Mouse (Mus musculus) MEL (cell line): Measurements from ENCODE around the gene Itk. TPM values are rescaled to one million over a fixed set of nuclear protein-coding genes. Genes with fewer than 3 reads are reported as not detected.

Experiments used
- DNase-seq: peaks from one replicate; pipeline ENCODE4 v3.0.0; 2011; ENCODE audit warnings: low read depth, low spot score
- H3K27ac ChIP-seq: 2 replicates; pipeline ENCODE4 v1.5.1; 2012; ENCODE audit warnings: low read depth, mild to moderate bottlenecking, control low read depth, low read length, moderate library complexity; ENCODE audit not compliant: control insufficient read depth
- H3K27me3 ChIP-seq, 2 experiments: fragments of 150-350 bp in 1 of 2; sonication (generic) in 1 of 2; 2 replicates each; pipeline ENCODE4 v1.6.1; 2012; ENCODE audit warnings: low read length in 2 of 2, mild to moderate bottlenecking in 2 of 2, improper control_type of control experiment in 1 of 2, moderate library complexity in 1 of 2; ENCODE audit not compliant: insufficient read depth in 2 of 2, control insufficient read depth in 1 of 2
- H3K36me3 ChIP-seq, 2 experiments: 2 replicates each; pipeline ENCODE4 v1.6.1; 2012 to 2014; ENCODE audit warnings: low read length in 2 of 2, improper control_type of control experiment in 1 of 2, inconsistent platforms in 1 of 2, mild to moderate bottlenecking in 1 of 2; ENCODE audit not compliant: insufficient read depth in 2 of 2, control insufficient read depth in 1 of 2
- H3K4me1 ChIP-seq, 2 experiments: fragments of 150-350 bp in 1 of 2; sonication (generic) in 1 of 2; 2 replicates each; pipeline ENCODE4 v1.6.1; 2012; ENCODE audit warnings: low read length in 2 of 2, improper control_type of control experiment in 1 of 2, mild to moderate bottlenecking in 1 of 2; ENCODE audit not compliant: insufficient read depth in 2 of 2, control insufficient read depth in 1 of 2
- H3K4me3 ChIP-seq, 2 experiments: fragments of 150-350 bp in 1 of 2; sonication (generic) in 1 of 2; 2 replicates each; pipeline ENCODE4 v1.5.1; 2012; ENCODE audit warnings: low read depth in 2 of 2, low read length in 2 of 2, mild to moderate bottlenecking in 2 of 2, moderate library complexity in 2 of 2, control low read depth in 1 of 2, improper control_type of control experiment in 1 of 2; ENCODE audit not compliant: control insufficient read depth in 1 of 2, insufficient read depth in 1 of 2
- H3K79me2 ChIP-seq: 2 replicates; pipeline ENCODE4 v1.6.1; 2012; ENCODE audit warnings: mild to moderate bottlenecking, low read length, moderate library complexity; ENCODE audit not compliant: control insufficient read depth, poor library complexity, insufficient read depth
- H3K9ac ChIP-seq: 2 replicates; pipeline ENCODE4 v1.6.1; 2012; ENCODE audit warnings: low read depth, mild to moderate bottlenecking, control low read depth, low read length, moderate library complexity; ENCODE audit not compliant: control insufficient read depth, poor library complexity, severe bottlenecking
- H3K9me3 ChIP-seq: fragments of 150-350 bp; sonication (generic); replicated peaks from 2 replicates; pipeline ENCODE4 v1.6.1; 2012; ENCODE audit warnings: mild to moderate bottlenecking, low read length, improper control_type of control experiment, moderate library complexity; ENCODE audit not compliant: insufficient read depth
- E2F4 ChIP-seq: IDR thresholded peaks from 2 replicates; pipeline ENCODE4 v1.6.1; 2011; ENCODE audit warnings: low read depth, low read length, improper control_type of control experiment, borderline replicate concordance
- EP300 ChIP-seq, 2 experiments: IDR thresholded peaks; 2 replicates each; pipeline ENCODE4 v1.6.1; 2011; ENCODE audit warnings: improper control_type of control experiment in 2 of 2, low read length in 2 of 2, low read depth in 1 of 2, mild to moderate bottlenecking in 1 of 2
- ETS1 ChIP-seq: IDR thresholded peaks from 2 replicates; pipeline ENCODE4 v1.6.1; 2012; ENCODE audit warnings: low read depth, mild to moderate bottlenecking, inconsistent platforms, low read length, improper control_type of control experiment, moderate library complexity
- GABPA ChIP-seq: IDR thresholded peaks from 2 replicates; pipeline ENCODE4 v1.6.1; 2012; ENCODE audit warnings: low read depth, mild to moderate bottlenecking, inconsistent platforms, low read length, improper control_type of control experiment, moderate library complexity
- GATA1 ChIP-seq: IDR thresholded peaks from 2 replicates; pipeline ENCODE4 v1.6.1; 2011; ENCODE audit warnings: low read depth, low read length, improper control_type of control experiment
- HCFC1 ChIP-seq: IDR thresholded peaks from 2 replicates; pipeline ENCODE4 v1.6.1; 2012; ENCODE audit warnings: low read depth, mild to moderate bottlenecking, inconsistent platforms, low read length, improper control_type of control experiment, moderate library complexity
- JUND ChIP-seq: IDR thresholded peaks from 2 replicates; pipeline ENCODE4 v1.6.1; 2011; ENCODE audit warnings: low read depth, mild to moderate bottlenecking, improper control_type of control experiment, low read length
- KAT2A ChIP-seq: conservative IDR thresholded peaks from 2 replicates; pipeline ENCODE4 v1.6.1; 2012; ENCODE audit warnings: low read depth, low read length, improper control_type of control experiment, inconsistent platforms
- MAFK ChIP-seq: IDR thresholded peaks from 2 replicates; pipeline ENCODE4 v1.6.1; 2011; ENCODE audit warnings: low read depth, mild to moderate bottlenecking, low read length, improper control_type of control experiment, borderline replicate concordance
- MAX ChIP-seq: IDR thresholded peaks from 2 replicates; pipeline ENCODE4 v1.6.1; 2011; ENCODE audit warnings: low read length, improper control_type of control experiment
- MAZ ChIP-seq: IDR thresholded peaks from 2 replicates; pipeline ENCODE4 v1.6.1; 2012; ENCODE audit warnings: low read depth, mild to moderate bottlenecking, inconsistent platforms, low read length, improper control_type of control experiment
- MXI1 ChIP-seq: IDR thresholded peaks from 2 replicates; pipeline ENCODE4 v1.6.1; 2011; ENCODE audit warnings: mild to moderate bottlenecking, low read depth, low read length, improper control_type of control experiment
- MYB ChIP-seq: IDR thresholded peaks from 2 replicates; pipeline ENCODE4 v1.6.1; 2011; ENCODE audit warnings: mild to moderate bottlenecking, low read depth, low read length, improper control_type of control experiment
- MYC ChIP-seq: IDR thresholded peaks from 2 replicates; pipeline ENCODE4 v1.6.1; 2011; ENCODE audit warnings: low read depth, mild to moderate bottlenecking, low read length, improper control_type of control experiment, moderate library complexity
- NELFE ChIP-seq: IDR thresholded peaks from 2 replicates; pipeline ENCODE4 v1.6.1; 2011; ENCODE audit warnings: low read depth, low read length, improper control_type of control experiment
- RCOR1 ChIP-seq: IDR thresholded peaks from 2 replicates; pipeline ENCODE4 v1.6.1; 2012; ENCODE audit warnings: low read depth, mild to moderate bottlenecking, inconsistent platforms, low read length, improper control_type of control experiment
- SIN3A ChIP-seq: IDR thresholded peaks from 2 replicates; pipeline ENCODE4 v1.6.1; 2012; ENCODE audit warnings: low read length, improper control_type of control experiment, inconsistent platforms
- TBP ChIP-seq: IDR thresholded peaks from 2 replicates; pipeline ENCODE4 v1.8.0; 2011; ENCODE audit warnings: low read depth, low read length, improper control_type of control experiment
- TCF12 ChIP-seq: IDR thresholded peaks from 2 replicates; pipeline ENCODE4 v1.6.1; 2014; ENCODE audit warnings: low read depth, mild to moderate bottlenecking, inconsistent platforms, low read length, improper control_type of control experiment, moderate library complexity
- UBTF ChIP-seq: IDR thresholded peaks from 2 replicates; pipeline ENCODE4 v1.6.1; 2012; ENCODE audit warnings: low read depth, mild to moderate bottlenecking, inconsistent platforms, low read length, improper control_type of control experiment, moderate library complexity, borderline replicate concordance; ENCODE audit not compliant: insufficient read depth
- USF1 ChIP-seq: IDR thresholded peaks from 2 replicates; pipeline ENCODE4 v1.6.1; 2014; ENCODE audit warnings: low read depth, mild to moderate bottlenecking, inconsistent platforms, low read length, improper control_type of control experiment, moderate library complexity
- USF2 ChIP-seq, 2 experiments: IDR thresholded peaks; 2 replicates each; pipeline ENCODE4 v1.6.1; 2011 to 2012; ENCODE audit warnings: improper control_type of control experiment in 2 of 2, low read length in 2 of 2, borderline replicate concordance in 1 of 2, inconsistent platforms in 1 of 2, low read depth in 1 of 2, mild to moderate bottlenecking in 1 of 2; ENCODE audit not compliant: insufficient read depth in 1 of 2
- ZKSCAN1 ChIP-seq: IDR thresholded peaks from 2 replicates; pipeline ENCODE4 v1.6.1; 2012; ENCODE audit warnings: low read depth, mild to moderate bottlenecking, inconsistent platforms, low read length, improper control_type of control experiment, moderate library complexity
- polyA plus RNA-seq, 2 experiments: library from polyadenylated mRNA; stranded (reverse) in 1 of 2; unstranded in 1 of 2; fragments of >175 nt in 1 of 2; fragments of >200 nt in 1 of 2; gene quantifications; 2 replicates each; pipeline versions ENCODE4 v1.2.1 to v1.2.4; 2012; ENCODE audit warnings: low replicate concordance in 2 of 2, low read depth in 1 of 2; ENCODE audit not compliant: insufficient read length in 2 of 2, insufficient read depth in 1 of 2, missing spikeins in 1 of 2
- total RNA-seq: library from RNA; depleted of rRNA; stranded (reverse); fragments of 300-350 nt; gene quantifications from 2 replicates; pipeline ENCODE4 v1.2.3, GENCODE M21; 2012; rRNA removed

Gene Itk
- not detected in 2 replicates for total RNA-seq
- not detected for polyA plus RNA-seq

- H3K9ac ChIP-seq, result no peak within 1 kb of the TSS
- peaks cover 2 to 8% of the 10 kb centered on the region in 2 experiments; a peak in 3 of 4 replicates for H3K27me3 ChIP-seq
- no peak for DNase-seq
- no peaks in the 10 kb centered on the region for H3K79me2 ChIP-seq
- no peaks in the 10 kb centered on the region for H3K36me3 ChIP-seq
- H3K4me1 ChIP-seq, result no peaks in the 10 kb centered on the region
- H3K9me3 ChIP-seq, result no peaks in the 10 kb centered on the region
- no peak within 1 kb of the TSS for H3K4me3 ChIP-seq
- H3K27ac ChIP-seq, result no peak within 1 kb of the TSS
- TF ChIP-seq USF2 (IDR thresholded peaks at IDR 0.05; ENCODE audit: borderline replicate concordance in 1 of 2, insufficient read depth in 1 of 2, low read depth in 1 of 2, low read length in 2 of 2), result no peak
- TF ChIP-seq KAT2A, result no peak
- TF ChIP-seq GABPA, result no peak
These were observed at the start of gene Itk for GRCm38 (mm10) chr11:46389336-46390117. Gene Itk, minus strand, starts transcription at chr11:46389515.

GRCm38 (mm10) chr11:46437459-46438000, 48.2 kb upstream of the Itk start:
- H3K4me1 ChIP-seq, result peaks cover 36 to 46% of the 10 kb centered on the region in 2 experiments
- DNase-seq, result peak; percentile 78

More at GRCm38 (mm10) chr11:46437459-46438000, 48.2 kb upstream of the Itk start:
- peaks cover 28% of the 10 kb centered on the region for H3K79me2 ChIP-seq
- peak overlapping the region; percentile 99 for H3K9ac ChIP-seq
- H3K36me3 ChIP-seq, result peaks cover 14 to 54% of the 10 kb centered on the region in 2 experiments
- peak overlapping the region; percentile 92 for H3K27ac ChIP-seq
- no peaks in the 10 kb centered on the region for H3K9me3 ChIP-seq
- peak overlapping the region; percentile 65 to 99 for H3K4me3 ChIP-seq
- TF ChIP-seq JUND (0 out of 2 replicates have a peak, but pooled peaks have one; percentile 33), USF1 (0 out of 2 replicates have a peak, but pooled peaks have one; percentile 22), UBTF (peak; percentile 69; the same call in 1 of the 2 replicates), ZKSCAN1 (no peak), RCOR1 (0 out of 2 replicates have a peak, but pooled peaks have one; percentile 44), MYB (peak; percentile 54), HCFC1 (no peak), TBP (peak; percentile 71), MYC (0 out of 2 replicates have a peak, but pooled peaks have one; percentile 35), TCF12 (no peak), MAZ (peak; percentile 17; the same call in 1 of the 2 replicates), SIN3A (peak; percentile 83), NELFE (peak; percentile 29; the same call in 1 of the 2 replicates), MAFK (no peak), E2F4 (peak; percentile 51; the same call in 1 of the 2 replicates), MAX (peak; percentile 42; the same call in 1 of the 2 replicates), MXI1 (peak; percentile 64; the same call in 1 of the 2 replicates), ETS1 (peak; percentile 40; the same call in 1 of the 2 replicates), GATA1 (no peak), EP300 (IDR thresholded peaks at IDR 0.05; ENCODE audit: low read depth in 1 of 2, low read length in 2 of 2) (peak; percentile 38 to 43; a peak in 3 of 4 replicates)
- no peaks in the 10 kb centered on the region for H3K27me3 ChIP-seq
